Mouse (Mus musculus): ENCODE results near the gene Ipo4.

Gene Ipo4

DNA sequence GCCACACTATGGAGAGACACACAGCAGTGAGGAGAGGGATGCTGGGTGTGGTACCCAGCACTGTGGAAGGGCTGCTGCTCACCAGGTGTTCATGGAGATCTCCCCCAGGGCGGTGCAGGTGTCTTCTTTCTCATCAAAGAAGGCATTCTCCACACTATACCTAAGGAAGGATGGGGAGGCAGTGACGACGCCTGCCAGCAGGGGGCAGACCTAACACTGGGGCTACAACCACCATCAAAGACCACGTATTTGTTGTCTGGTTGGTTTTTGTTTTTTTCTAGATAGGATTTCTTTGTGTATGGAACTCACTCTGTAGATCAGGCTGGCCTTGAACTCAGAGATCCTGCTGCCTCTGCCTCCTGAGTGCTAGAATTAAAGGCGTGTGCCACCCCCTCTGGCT, 6.4 kb downstream of the Ipo4 start:
- DNase-seq: peak; percentile 73 to 76

- no peak for DNase-seq
Measured at GRCm38 (mm10) chr14:55628077-55628827, 7.5 kb downstream of the Ipo4 start.

GRCm38 (mm10) chr14:55618486-55619195, 17.1 kb downstream of the Ipo4 start:
- peak in 1 of 2 experiments; percentile 33 for DNase-seq

DNA sequence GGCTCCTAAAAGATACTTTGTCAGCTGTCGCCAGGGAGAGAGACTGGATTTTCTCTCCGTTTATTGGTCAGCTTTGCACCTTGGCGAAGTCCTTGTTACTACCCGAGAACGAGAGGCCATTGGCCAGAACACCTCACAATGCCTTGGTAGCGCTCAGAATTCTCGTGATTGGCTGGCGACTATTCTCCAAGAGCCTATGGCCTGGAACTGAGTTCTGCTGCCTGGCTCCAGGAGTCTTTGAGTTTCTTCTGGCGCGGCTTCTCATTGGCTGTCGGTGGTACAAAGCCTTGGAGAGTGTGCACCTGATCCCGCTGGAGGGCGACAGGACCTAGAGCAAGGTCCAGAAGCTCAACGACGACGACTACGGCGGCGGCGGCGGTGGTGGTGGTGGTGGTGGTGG, 17.9 kb downstream of the Ipo4 start, which contains the start of gene Rec8:
TSS of gene Rec8 (plus strand) at position 216 of the 400 bp plus-strand sequence.
- peak; percentile 48 to 69 for DNase-seq

GRCm38 (mm10) chr14:55616844-55617243, 18.9 kb downstream of the Ipo4 start:
- DNase-seq: no peak

DNA sequence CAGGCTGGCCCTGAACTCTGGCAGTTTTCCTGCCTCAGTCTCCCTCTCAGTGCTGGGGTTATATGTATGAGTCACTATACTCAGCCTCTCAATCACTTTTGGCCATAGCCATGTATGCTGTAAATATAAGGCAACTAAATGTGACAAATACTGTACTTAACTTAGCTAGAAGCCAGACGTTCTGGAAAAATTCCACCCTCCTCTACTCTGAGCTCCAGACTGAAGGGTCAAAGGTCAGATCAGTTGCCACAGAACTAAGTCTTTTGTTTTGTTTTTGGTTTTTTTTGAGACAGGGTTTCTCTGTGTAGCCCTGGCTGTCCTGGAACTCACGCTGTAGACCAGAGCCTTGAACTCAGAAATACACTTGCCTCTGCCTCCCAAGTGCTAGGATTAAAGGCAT, 19.9 kb downstream of the Ipo4 start:
- no peak for DNase-seq

GRCm38 (mm10) chr14:55614565-55615178, 21.1 kb downstream of the Ipo4 start:
- DNase-seq: no peak

DNA sequence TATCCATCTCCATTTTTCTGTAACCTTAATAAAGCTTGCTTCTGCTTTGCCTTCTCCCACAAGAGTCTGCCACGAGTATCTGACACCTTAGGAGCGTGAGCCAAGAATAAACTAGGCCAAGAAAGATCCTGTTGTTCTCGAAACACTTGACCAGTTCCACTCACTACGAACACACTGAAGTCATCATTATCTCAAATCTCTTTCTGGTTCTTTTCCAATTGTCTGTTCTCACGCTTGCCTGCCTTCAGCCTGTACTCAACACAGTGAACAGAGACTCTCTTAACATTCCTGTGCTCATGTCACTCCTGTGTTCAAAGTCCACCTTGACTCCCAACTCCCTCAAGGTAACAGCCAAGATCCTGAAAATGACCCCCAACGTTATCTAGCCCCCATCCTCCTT, 22.4 kb downstream of the Ipo4 start:
- DNase-seq: no peak

DNA sequence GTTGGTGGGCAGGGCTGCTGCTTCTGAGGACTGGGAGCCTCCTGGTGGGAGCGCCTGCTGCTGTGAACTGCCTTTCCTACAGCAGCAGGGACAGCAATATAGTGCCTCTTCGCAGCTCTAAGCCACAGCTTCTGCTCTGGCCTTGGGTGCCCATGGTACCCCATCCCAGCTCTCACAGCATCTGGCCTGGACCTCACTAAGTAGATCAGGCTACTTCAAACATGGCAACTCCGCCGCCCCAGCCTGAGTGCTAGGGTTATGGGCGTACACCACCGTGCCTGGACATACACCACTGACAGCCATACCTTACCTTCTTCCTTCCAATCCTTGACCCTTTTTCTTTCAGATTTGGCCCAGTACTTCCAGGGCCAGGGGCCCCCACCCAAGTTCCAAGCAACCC, 27.4 kb downstream of the Ipo4 start:
- DNase-seq: no peak

DNA sequence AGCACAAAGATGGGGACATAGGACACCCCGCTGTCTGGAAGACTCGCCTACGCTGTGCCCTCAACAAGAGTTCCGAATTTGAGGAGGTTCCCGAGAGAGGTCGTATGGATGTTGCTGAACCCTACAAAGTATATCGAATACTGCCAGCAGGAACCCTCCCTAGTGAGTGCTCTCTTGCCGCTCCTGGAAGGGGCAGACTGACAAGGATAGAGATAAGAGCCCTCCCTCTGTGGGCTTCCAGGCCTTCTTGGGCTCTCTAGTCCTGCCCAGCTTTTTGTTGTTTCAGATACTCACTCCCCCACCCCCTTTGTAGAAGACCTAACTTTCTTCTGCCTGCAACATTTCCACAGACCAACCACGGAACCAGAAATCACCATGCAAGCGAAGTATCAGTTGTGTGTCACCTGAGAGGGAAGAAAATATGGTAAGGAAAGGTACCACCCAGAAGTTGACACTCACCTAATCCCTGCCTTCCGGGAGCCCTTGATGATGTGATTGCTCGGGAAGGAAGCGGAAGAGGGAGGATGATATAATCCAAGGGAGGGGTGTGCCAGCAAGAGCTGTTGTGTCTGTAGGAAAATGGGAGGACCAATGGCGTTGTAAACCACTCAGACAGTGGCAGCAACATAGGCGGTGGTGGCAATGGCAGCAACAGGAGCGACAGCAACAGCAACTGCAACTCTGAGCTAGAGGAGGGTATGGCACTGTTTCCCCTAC, 29.9 kb downstream of the Ipo4 start:
- DNase-seq: no peak

DNA sequence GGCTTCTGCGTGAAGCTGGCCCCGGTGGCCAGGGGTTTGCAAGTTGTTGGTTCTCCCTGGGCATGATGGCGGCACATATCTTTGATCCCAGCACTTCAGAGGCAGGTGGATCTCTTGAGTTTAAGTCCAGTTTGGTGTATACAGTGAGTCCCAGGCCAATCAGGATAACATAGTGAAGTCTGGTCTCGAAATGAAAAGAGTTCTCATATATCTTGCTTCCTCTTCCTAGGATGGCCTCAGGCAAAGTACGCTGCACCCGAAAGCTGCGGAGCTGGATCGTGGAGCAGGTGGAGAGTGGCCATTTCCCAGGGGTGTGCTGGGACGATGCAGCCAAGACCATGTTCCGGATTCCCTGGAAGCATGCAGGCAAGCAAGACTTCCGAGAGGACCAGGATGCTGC, 30.9 kb downstream of the Ipo4 start:
- DNase-seq: no peak

- peak; percentile 94 to 95 for DNase-seq
Measured at GRCm38 (mm10) chr14:55603633-55604576, 31.9 kb downstream of the Ipo4 start.

- DNase-seq: no peak
Measured at GRCm38 (mm10) chr14:55603271-55603632, 32.5 kb downstream of the Ipo4 start, which contains the start of gene Irf9. TSS of gene Irf9 (plus strand) at chr14:55603571.

GRCm38 (mm10) chr14:55598521-55599390, 37.0 kb downstream of the Ipo4 start:
- no peak for DNase-seq

- DNase-seq: peak in 1 of 2 experiments; percentile 48
Measured at GRCm38 (mm10) chr14:55596036-55596690, 39.6 kb downstream of the Ipo4 start.

DNA sequence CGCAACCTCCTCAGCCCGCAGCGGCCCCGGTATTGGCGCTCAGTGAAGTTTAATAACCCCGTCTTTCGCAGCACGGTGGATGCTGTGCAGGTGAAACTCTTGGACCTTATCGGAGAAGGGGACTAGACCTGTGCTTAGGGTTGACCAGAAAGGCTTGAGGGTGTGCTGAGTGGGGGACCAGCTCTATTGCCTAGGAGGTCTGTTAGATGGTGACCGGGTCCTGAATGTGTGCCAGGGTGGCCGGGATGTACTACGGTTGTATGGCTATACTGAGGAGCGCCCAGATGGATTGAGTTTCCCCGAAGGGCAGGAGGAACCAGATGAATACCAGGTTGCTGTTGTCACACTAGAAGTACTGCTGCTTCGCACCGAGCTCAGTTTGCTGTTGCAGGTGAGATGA, 43.5 kb downstream of the Ipo4 start:
- peak; percentile 30 to 46 for DNase-seq

- peak; percentile 94 to 97 for DNase-seq
Measured at GRCm38 (mm10) chr14:55591331-55591891, 44.3 kb downstream of the Ipo4 start, which contains the start of gene Rnf31. TSS of gene Rnf31 (plus strand) at chr14:55591708.

GRCm38 (mm10) chr14:55590748-55591330, 44.9 kb downstream of the Ipo4 start, which contains the start of gene Psme2:
TSS of gene Psme2 (minus strand) at chr14:55591113.
- peak; percentile 92 to 95 for DNase-seq

GRCm38 (mm10) chr14:55589771-55590448, 45.8 kb downstream of the Ipo4 start:
- no peak for DNase-seq
